Mouse (Mus musculus): ENCODE data around the gene Hoxa3. TPM values are rescaled to one million over a fixed set of nuclear protein-coding genes. Genes with fewer than 3 reads are reported as not detected.

The Hoxa3 gene
- polyA plus RNA-seq, 1 experiment, result not detected

DNA sequence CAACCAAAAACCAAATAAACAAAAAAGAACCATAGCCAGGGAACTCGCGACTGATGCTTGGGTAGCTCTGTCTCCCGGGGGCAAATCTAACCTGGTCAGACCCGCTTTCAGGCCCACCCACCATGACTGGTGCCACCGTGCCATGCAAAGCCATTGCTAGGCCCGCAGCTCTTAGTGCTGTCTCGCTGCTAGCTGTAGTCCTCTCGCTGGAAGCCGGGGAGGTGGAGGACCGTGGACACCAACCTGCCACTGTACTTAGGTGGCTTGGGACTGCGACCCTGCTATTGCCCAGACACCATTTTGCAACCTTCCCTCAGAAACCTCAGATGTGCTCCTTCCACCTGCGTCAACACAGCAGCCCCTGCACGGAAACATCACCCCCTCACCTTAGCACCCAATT lies 1.2 kb downstream of the Hoxa3 start:
- Histone ChIP-seq H3K4me3 (ENCODE audit: insufficient read depth, low read length) (peak overlapping the region; percentile 55), H3K4me1 (ENCODE audit: control insufficient read depth, insufficient read depth, low read length) (peaks cover 4% of the 10 kb centered on the region), H3K27ac (ENCODE audit: insufficient read depth, low read depth, low read length) (no peak overlapping the region)
- TF ChIP-seq POLR2A (IDR thresholded peaks at IDR 0.05; ENCODE audit: borderline replicate concordance, low read depth, low read length), result no peak
- no peak for TF ChIP-seq CTCF (IDR thresholded peaks at IDR 0.05; ENCODE audit: low read depth, low read length)

DNA sequence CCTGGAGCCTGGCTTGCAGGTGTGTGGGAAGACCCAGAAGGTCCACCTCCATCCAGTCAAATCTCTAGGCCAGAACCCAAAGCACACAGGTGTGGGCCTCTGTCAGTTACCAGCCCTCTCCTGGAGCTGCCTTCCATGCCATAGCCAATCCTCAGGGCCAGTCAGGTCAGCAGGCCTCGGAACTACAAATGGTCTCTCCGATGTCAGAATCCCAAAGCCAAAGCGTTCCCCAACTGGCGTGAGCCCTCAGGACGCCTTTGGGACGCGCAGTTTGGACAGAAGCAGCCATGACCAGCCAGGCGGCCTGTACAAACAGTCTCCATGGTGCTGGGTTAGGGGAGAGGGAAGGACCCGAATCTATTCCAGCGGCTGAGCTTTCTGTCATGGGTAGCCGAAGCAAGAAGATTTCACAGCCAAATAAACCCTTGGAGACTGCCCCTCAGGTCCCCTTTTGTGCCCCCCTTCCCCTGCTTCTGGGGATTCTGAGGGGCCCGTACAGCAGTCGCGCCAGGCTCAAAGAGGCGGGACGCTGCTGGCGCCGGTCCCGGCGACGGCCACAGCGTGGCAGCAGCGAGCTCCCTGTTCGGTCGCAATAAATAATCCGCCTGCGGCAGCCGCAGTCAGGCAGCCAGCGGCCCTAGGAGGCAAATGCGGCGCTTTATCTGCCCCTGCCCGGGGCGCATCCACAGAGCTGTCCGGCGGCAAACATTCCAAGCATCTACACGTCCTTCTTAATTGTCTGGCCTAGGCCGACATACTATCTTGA lies 1.8 kb downstream of the Hoxa3 start:
- TF ChIP-seq POLR2A (IDR thresholded peaks at IDR 0.05; ENCODE audit: borderline replicate concordance, low read depth, low read length), result no peak
- peak; percentile 10; the same call in 1 of the 2 replicates for TF ChIP-seq CTCF (IDR thresholded peaks at IDR 0.05; ENCODE audit: low read depth, low read length)
- no peak overlapping the region for H3K27ac ChIP-seq (ENCODE audit: insufficient read depth, low read depth, low read length)
- H3K4me1 ChIP-seq (ENCODE audit: control insufficient read depth, insufficient read depth, low read length), result peaks cover 4% of the 10 kb centered on the region
- H3K4me3 ChIP-seq (ENCODE audit: insufficient read depth, low read length), result peak overlapping the region; percentile 55

DNA sequence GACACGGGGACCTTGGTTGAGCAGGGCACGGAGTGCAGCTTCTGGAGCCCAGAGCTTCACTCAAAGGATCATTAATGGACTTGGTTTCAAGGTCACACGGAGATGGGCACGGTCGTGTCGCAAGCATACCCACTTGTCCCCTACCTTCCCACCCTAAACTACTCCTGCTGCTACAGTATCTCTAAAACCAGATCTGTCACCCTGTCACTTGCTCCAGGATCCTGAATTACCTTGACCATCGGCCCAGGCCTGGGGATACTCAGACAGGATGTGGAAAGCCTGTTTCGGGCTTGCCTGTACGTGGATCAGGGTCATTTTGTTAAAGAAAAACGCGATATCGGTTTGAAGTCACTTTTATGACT lies 3.5 kb downstream of the Hoxa3 start:
- Histone ChIP-seq H3K4me3 (ENCODE audit: insufficient read depth, low read length) (no peak overlapping the region), H3K27ac (ENCODE audit: insufficient read depth, low read depth, low read length) (no peak overlapping the region), H3K4me1 (ENCODE audit: control insufficient read depth, insufficient read depth, low read length) (peaks cover 4% of the 10 kb centered on the region)
- TF ChIP-seq CTCF (IDR thresholded peaks at IDR 0.05; ENCODE audit: low read depth, low read length) (no peak), POLR2A (IDR thresholded peaks at IDR 0.05; ENCODE audit: borderline replicate concordance, low read depth, low read length) (no peak)

DNA sequence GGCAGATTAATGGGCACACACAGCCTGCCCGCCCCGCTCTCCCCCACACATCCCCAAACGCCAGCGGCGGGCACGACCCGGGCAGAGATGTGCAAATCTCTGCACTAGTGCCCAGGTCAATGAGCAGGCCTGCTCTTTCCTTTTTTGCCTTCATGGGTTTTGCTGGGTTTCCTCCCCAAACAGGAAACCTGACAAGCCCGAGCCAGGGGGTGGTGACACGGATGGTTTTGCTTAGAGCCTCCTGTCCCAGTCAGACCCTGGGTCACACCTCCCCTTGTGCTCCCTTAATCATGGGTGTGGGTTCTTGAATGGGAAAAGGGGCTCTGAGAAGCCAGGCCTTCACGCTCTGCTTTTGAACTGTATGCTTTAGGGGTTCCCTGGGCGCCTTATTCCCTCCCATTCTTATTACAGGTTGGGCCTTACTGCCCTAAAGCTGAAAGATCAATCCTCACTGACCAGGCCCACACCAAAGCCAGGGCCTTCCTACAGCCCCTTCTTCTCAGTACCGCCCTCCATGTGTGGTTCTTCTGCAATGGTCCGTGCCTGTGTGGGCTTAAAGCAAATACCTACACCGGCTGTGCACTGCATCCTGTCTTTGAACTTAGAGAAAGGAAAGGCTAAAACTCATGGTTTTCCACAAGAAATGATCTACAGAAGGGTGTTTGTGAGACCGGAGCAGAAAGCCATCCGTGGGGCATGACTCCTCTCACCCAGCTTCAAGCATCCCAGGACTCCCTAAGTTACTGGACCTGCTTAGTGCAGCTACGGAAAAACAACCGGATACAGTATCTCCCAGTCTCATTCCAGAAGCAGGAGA lies 4.1 kb downstream of the Hoxa3 start:
- no peak overlapping the region for H3K27ac ChIP-seq (ENCODE audit: insufficient read depth, low read depth, low read length)
- H3K4me3 ChIP-seq (ENCODE audit: insufficient read depth, low read length), result no peak overlapping the region
- peaks cover 4% of the 10 kb centered on the region for H3K4me1 ChIP-seq (ENCODE audit: control insufficient read depth, insufficient read depth, low read length)
- TF ChIP-seq CTCF (IDR thresholded peaks at IDR 0.05; ENCODE audit: low read depth, low read length) (no peak), POLR2A (IDR thresholded peaks at IDR 0.05; ENCODE audit: borderline replicate concordance, low read depth, low read length) (no peak)

DNA sequence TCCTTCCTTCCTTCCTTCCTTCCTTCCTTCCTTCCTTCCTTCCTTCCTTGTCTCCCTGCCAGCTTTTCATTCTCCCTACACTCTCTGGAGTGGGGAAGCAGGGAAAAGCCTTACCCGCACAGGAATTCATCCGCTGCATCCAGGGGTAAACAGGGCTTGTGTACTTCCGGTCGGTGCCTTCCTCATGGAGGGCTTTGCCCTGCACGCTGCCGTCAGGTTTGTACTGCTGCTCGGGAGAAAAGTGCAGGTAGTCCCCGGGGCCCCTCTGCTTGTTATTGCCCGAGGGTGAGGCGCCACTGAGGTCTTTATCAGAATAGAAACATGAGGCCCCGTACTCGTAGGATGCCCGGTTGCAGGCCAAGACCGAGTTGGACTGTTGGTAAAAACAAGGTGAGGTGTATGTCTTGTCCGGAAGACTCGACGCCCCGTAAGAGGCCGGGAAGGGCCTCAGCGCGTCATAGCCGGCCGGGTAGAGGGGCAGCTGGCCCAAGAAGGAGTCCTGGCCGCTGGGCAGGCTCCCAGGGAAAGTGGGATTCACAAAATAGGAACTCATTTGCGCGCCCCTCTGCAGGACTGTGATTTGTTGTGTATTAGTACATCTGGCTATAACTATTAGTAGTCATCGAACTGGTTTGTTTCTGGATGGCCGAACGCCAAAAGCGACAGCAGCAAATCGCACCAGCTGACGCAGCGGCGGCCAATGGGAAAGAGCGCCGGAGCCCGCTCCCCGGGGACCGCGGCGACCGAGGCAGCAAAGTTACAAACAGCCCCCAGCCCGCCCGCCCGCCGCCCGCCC lies 4.9 kb downstream of the Hoxa3 start, which contains the start of gene Hoxa6:
TSS of gene Hoxa6 (minus strand) at position 651 of the 796 bp plus-strand sequence.
- H3K4me1 ChIP-seq (ENCODE audit: control insufficient read depth, insufficient read depth, low read length), result peaks cover 4% of the 10 kb centered on the region
- H3K27ac ChIP-seq (ENCODE audit: insufficient read depth, low read depth, low read length), result no peak within 1 kb of the TSS
- no peak for TF ChIP-seq CTCF (IDR thresholded peaks at IDR 0.05; ENCODE audit: low read depth, low read length)
- TF ChIP-seq POLR2A (IDR thresholded peaks at IDR 0.05; ENCODE audit: borderline replicate concordance, low read depth, low read length), result no peak
- H3K4me3 ChIP-seq (ENCODE audit: insufficient read depth, low read length), result no peak within 1 kb of the TSS

DNA sequence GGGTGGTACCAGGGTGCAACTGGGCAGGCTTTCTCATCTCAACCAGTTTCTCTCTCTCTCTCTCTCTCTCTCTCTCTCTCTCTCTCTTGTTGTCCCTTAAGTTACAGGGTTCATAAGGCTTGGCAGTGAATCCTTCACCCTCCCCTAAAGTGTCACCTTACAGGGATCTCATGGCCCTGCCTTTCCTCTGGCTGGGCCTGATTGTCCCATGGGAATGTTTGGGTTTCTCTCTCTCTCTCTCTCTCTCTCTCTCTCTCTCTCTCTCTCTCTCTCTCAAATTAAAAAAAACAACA lies 5.5 kb downstream of the Hoxa3 start:
- no peak overlapping the region for H3K4me3 ChIP-seq (ENCODE audit: insufficient read depth, low read length)
- peaks cover 4% of the 10 kb centered on the region for H3K4me1 ChIP-seq (ENCODE audit: control insufficient read depth, insufficient read depth, low read length)
- H3K27ac ChIP-seq (ENCODE audit: insufficient read depth, low read depth, low read length), result no peak overlapping the region
- TF ChIP-seq CTCF (IDR thresholded peaks at IDR 0.05; ENCODE audit: low read depth, low read length) (no peak), POLR2A (IDR thresholded peaks at IDR 0.05; ENCODE audit: borderline replicate concordance, low read depth, low read length) (no peak)

DNA sequence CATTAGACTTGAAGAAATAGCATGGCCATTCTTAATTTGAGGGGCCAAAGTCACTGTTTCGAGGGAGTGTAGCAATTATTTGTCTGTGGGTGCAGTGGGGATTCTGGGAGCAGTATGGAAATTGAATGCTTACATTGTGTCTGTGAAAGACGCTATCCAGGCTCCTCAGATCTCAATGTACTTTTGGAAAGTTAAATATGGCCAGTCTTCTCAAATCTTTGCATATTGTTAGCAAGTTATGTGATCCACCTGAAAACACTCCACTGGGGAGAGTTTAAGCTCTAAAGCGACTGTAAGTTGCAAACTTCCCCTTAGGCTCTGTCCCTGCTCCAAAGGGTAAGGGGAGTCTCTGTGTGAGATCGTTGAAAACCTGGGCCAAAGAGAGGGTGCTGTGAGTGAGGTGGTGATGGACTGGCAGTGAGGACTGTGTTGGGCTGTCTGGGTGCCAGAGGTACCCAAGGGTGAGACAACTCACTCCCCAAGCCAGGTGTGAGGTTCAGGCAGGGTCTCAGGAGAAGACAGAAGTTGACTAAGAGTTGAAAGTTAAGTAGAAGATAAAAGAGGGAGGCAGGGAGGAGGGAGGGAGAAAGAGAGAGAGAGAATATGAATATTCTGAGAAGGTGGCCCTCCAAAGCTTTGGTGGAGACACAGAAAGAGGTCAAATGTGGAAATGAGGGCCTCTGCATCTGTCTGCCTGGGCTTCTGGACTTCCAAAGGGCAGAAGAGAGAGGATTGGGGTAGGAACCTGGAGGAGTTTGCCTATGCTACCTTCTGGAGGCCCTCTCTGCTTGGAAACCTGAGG lies 6.1 kb downstream of the Hoxa3 start:
- H3K4me3 ChIP-seq (ENCODE audit: insufficient read depth, low read length), result no peak overlapping the region
- no peak overlapping the region for H3K27ac ChIP-seq (ENCODE audit: insufficient read depth, low read depth, low read length)
- H3K4me1 ChIP-seq (ENCODE audit: control insufficient read depth, insufficient read depth, low read length), result peaks cover under 1% of the 10 kb centered on the region
- TF ChIP-seq CTCF (IDR thresholded peaks at IDR 0.05; ENCODE audit: low read depth, low read length), result no peak
- TF ChIP-seq POLR2A (IDR thresholded peaks at IDR 0.05; ENCODE audit: borderline replicate concordance, low read depth, low read length), result no peak

DNA sequence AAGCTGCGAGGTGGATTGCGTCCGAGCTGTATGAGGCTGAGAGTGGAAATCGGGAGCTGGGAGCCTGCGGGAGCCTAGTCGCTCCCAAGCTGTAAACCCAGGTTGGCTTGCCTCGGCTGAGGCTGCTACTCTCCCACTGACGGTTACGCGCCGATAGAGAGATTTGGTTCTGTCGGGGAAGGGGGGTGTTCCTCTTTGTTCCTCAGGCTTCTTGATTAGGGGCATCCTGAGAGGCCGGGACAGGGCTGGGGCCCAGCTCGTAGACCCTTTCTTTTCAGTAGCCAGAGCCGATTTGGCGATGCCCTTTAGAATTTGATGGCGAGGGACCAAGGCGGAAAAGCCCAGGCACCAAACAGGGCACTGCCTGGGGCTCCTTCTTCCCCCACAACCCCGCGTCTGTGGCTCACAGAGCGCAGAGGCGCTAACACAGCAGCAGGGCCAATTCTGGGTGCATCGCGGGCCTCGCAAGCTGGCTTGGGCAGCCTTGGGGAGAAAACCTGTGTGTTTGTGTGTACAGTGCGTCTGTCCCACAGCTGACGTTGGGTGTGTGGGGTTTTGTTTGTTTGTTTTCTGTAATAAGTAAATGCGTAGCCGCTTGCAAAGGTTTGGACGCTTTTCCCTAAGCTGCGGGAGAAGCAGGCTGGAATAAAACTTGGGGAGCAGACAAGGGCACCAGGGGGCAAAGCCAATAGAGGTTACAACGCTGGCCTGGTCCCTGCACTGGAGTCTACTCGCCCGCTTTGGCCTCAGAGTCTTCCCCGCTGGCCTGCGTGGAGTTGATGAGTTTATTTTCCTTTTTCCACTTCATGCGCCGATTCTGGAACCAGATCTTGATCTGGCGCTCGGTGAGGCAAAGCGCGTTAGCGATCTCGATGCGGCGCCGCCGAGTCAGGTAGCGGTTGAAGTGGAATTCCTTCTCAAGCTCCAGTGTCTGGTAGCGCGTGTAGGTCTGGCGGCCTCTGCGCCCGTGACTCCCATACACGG lies 7.2 kb downstream of the Hoxa3 start:
- Histone ChIP-seq H3K4me1 (ENCODE audit: control insufficient read depth, insufficient read depth, low read length) (no peaks in the 10 kb centered on the region), H3K27ac (ENCODE audit: insufficient read depth, low read depth, low read length) (no peak overlapping the region), H3K4me3 (ENCODE audit: insufficient read depth, low read length) (no peak overlapping the region)
- no peak for TF ChIP-seq CTCF (IDR thresholded peaks at IDR 0.05; ENCODE audit: low read depth, low read length)
- TF ChIP-seq POLR2A (IDR thresholded peaks at IDR 0.05; ENCODE audit: borderline replicate concordance, low read depth, low read length), result no peak
